Mouse (Mus musculus) lung, postnatal 0 days (tissue): ENCODE data around the gene Ddx17. TPM values are rescaled to one million over a fixed set of nuclear protein-coding genes. Genes with fewer than 3 reads are reported as not detected.

ENCODE experiments used
- ATAC-seq: fragments of 200-750 bp; cut with Nextera tagmentation; 2 replicates; pipeline ENCODE4 v1.8.0; 2017; ENCODE audit warnings: moderate library complexity
- DNase-seq: peaks from one replicate; pipeline ENCODE4 v3.0.0-alpha.2; 2016; ENCODE audit warnings: low spot score
- H3K27ac ChIP-seq: fragments of 300-500 bp; sonication (generic); 2 replicates; pipeline ENCODE4 v1.5.1; 2014; ENCODE audit warnings: antibody characterized with exemption, mild to moderate bottlenecking, low read length, mixed read lengths
- H3K27me3 ChIP-seq: fragments of 300-500 bp; sonication (generic); replicated peaks from 2 replicates; pipeline ENCODE4 v1.6.1; 2014; ENCODE audit warnings: low read length, mixed read lengths; ENCODE audit not compliant: insufficient read depth
- H3K36me3 ChIP-seq: fragments of 300-500 bp; sonication (generic); 2 replicates; pipeline ENCODE4 v1.6.1; 2014; ENCODE audit warnings: low read length, mixed read lengths; ENCODE audit not compliant: insufficient read depth
- H3K4me1 ChIP-seq: fragments of 300-500 bp; sonication (generic); 2 replicates; pipeline ENCODE4 v1.6.1; 2014; ENCODE audit warnings: antibody characterized with exemption, low read depth, low read length, mixed read lengths; ENCODE audit not compliant: insufficient read depth
- H3K4me2 ChIP-seq: fragments of 300-500 bp; sonication (generic); replicated peaks from 2 replicates; pipeline ENCODE4 v1.6.1; 2014; ENCODE audit warnings: low read depth, mild to moderate bottlenecking, low read length, moderate library complexity, mixed read lengths
- H3K4me3 ChIP-seq: fragments of 300-500 bp; sonication (generic); 2 replicates; pipeline ENCODE4 v1.5.1; 2014; ENCODE audit warnings: low read depth, low read length
- H3K9ac ChIP-seq: fragments of 300-500 bp; sonication (generic); replicated peaks from 2 replicates; pipeline ENCODE4 v1.6.1; 2014; ENCODE audit warnings: low read depth, mild to moderate bottlenecking
- H3K9me3 ChIP-seq: fragments of 300-500 bp; sonication (generic); 2 replicates; pipeline ENCODE4 v1.6.1; 2016; ENCODE audit warnings: low read length, mixed read lengths
- CTCF ChIP-seq: IDR thresholded peaks from 2 replicates; pipeline ENCODE4 v1.5.1; 2016; ENCODE audit warnings: antibody characterized with exemption, mild to moderate bottlenecking
- EP300 ChIP-seq: IDR thresholded peaks from 2 replicates; pipeline ENCODE4 v1.6.1; 2016; ENCODE audit warnings: antibody characterized with exemption, mild to moderate bottlenecking, control low read depth
- WGBS: fragments of 180-500 bp; shearing (Covaris S2); extraction: QIAGEN DNeasy Blood & Tissue Kit; methylation state at CpG from one replicate; pipeline ENCODE4 v1.1.7; 2014; 5-methylcytosine and 5-hydroxymethylcytosine counted together
- polyA plus RNA-seq: library from polyadenylated mRNA; unstranded; fragments of >200 nt; fragmentation: Nextera tagmentation; extraction: Ambion mirVana; gene quantifications from 2 replicates; pipeline ENCODE4 v1.2.1, GENCODE M21; 2015

Ddx17 gene
- 28.3 and 39.6 TPM in 2 replicates for polyA plus RNA-seq

GRCm38 (mm10) chr15:79546410-79547288 lies at the start of gene Ddx17:
Gene Ddx17, minus strand, starts transcription at chr15:79546741.
- H3K27me3 ChIP-seq = no peaks in the 10 kb centered on the region
- no peaks in the 10 kb centered on the region for H3K9me3 ChIP-seq
- H3K4me2 ChIP-seq = peak within 1 kb of the TSS; percentile 64
- ATAC-seq = peak; percentile 97
- peak within 1 kb of the TSS; percentile 99 for H3K4me3 ChIP-seq
- 3% methylated on average over 84 of the region's 84 CpGs for WGBS
- peaks cover 10% of the 10 kb centered on the region for H3K36me3 ChIP-seq
- peak within 1 kb of the TSS; percentile 100 for H3K9ac ChIP-seq
- TF ChIP-seq EP300 (peak; percentile 89; the same call in 1 of the 2 replicates), CTCF (no peak)
- DNase-seq = peak; percentile 97
- peaks cover 15% of the 10 kb centered on the region for H3K4me1 ChIP-seq
- H3K27ac ChIP-seq = peak within 1 kb of the TSS; percentile 100

DNA sequence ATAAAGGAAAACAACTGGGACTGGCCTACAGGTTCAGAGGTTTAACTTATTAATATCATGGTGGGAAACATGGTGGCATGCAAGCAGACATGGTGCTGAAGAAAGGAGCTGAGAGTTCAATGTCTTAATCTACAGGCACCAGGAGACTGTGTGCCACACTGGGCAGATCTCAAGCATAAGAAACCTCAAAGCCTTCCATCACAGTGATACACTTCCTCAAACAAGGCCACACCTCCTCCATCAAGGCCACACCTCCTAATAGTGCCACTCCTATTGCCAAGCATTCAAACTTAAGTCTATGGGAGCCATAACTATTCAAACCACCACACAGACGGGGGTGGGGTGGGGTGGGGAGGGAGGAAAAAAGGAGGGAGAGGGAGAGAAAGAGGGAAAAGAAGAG lies 35.0 kb upstream of the Ddx17 start:
- H3K4me1 ChIP-seq = no peaks in the 10 kb centered on the region
- H3K36me3 ChIP-seq = no peaks in the 10 kb centered on the region

DNA sequence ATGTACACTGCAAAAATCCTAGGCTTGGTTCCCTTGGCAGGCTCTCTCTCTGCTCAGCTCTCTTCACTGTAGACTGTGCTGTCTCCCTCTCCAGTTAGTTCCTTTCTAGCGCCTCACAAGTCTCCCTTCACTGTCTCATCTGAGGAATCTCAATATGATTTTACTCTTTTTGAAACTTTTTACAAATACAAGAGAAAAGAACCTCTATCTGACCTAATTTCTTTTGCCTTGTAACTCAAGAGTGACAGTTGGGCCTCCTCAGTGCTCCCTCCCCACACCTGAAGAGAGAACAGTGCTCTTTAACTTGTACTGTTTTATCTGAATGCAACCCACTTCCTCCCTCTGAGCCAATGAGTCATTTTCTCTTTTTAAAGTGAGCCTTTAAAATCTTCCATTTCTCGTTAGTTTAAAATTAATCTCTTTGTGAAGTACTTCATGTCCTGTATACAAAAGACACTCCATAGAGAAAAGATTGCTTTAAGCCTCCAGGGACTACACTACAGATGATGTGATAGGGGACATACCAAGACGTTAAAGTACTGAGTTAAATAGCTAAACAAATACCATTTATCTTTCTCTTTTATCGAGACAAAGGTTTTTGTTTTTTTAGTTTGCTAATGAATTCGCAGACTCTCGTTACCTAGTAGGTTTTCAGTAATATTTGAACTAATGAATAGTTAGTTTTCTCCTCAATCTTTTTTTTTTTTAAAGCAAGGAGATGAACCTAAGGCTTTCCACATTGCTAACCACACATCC lies 31.3 kb upstream of the Ddx17 start:
- Histone ChIP-seq H3K36me3 (no peaks in the 10 kb centered on the region), H3K4me3 (no peak overlapping the region), H3K4me1 (no peaks in the 10 kb centered on the region), H3K9ac (no peak overlapping the region), H3K27ac (no peak overlapping the region), H3K9me3 (no peaks in the 10 kb centered on the region), H3K4me2 (no peak overlapping the region), H3K27me3 (no peaks in the 10 kb centered on the region)
- TF ChIP-seq EP300 (no peak), CTCF (no peak)
- DNase-seq = no peak
- no peak for ATAC-seq
- 43% methylated on average over 6 of the region's 6 CpGs for WGBS

More for the DNA sequence above, 35.0 kb upstream of the Ddx17 start:
- WGBS = 50% methylated on average over 1 of the region's 1 CpGs
- no peak for TF ChIP-seq EP300
- no peak for TF ChIP-seq CTCF
- DNase-seq (no peak), ATAC-seq (no peak)
- Histone ChIP-seq H3K4me2 (no peak overlapping the region), H3K9ac (no peak overlapping the region), H3K27me3 (no peaks in the 10 kb centered on the region), H3K4me3 (no peak overlapping the region), H3K27ac (no peak overlapping the region), H3K9me3 (no peaks in the 10 kb centered on the region)

DNA sequence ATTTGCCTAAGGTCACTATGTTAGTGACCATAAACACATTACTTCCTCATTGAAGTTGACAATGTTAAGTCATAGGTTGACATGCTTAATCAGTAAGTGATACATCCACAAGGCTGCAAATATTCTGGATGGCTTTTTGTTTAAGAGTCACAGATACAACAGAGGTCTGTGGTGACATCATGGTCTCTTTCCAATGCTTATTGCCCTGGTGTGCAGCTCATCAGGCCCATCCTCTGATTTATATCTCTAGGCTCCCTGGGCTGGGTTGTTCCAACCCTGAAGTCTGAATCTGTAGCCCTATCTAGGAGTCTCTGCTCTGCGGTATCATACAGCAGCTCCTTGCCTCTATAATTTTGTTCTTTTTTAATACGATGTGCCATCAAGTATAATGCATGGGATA lies 30.4 kb upstream of the Ddx17 start:
- DNase-seq (no peak), ATAC-seq (no peak)
- no peaks in the 10 kb centered on the region for H3K4me1 ChIP-seq
- H3K27ac ChIP-seq = no peak overlapping the region
- TF ChIP-seq EP300 (no peak), CTCF (no peak)
- WGBS = 88% methylated on average over 2 of the region's 2 CpGs
- H3K9me3 ChIP-seq = no peaks in the 10 kb centered on the region
- no peak overlapping the region for H3K4me3 ChIP-seq
- no peaks in the 10 kb centered on the region for H3K27me3 ChIP-seq
- H3K36me3 ChIP-seq = no peaks in the 10 kb centered on the region
- H3K4me2 ChIP-seq = no peak overlapping the region
- H3K9ac ChIP-seq = no peak overlapping the region

DNA sequence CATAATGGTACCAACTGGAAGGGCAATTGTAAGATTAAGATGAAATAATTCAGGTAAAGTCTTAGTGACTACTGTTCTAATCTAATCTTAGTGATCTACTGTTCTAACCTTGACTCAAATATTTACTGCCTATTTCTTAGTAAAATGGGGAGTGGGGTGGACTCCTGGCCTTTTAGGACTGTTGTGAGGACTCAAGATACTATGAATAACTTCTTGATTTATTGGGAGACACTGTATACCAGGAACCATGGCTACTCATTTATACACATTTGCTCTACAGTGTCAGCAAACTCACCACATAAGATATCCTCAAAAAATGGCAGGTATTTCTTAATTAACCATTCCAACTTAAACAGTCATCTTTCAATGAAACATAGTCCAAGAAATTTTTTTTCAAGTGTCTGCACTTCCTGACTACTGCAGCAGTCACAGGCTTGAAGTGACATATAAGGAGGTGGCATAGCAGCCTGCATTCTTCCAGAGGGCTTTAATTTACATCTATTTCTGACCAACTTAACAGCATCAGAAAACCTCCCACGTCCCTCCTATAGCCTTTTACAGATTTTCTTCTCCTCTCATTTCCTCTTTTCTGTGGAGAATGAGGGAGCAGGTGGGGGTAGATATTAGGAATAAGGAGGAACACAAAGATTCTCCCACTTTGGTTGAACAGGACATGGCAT lies 29.1 kb upstream of the Ddx17 start:
- Histone ChIP-seq H3K4me2 (no peak overlapping the region), H3K4me1 (no peaks in the 10 kb centered on the region), H3K36me3 (no peaks in the 10 kb centered on the region), H3K9ac (no peak overlapping the region), H3K27ac (no peak overlapping the region), H3K4me3 (no peak overlapping the region), H3K9me3 (no peaks in the 10 kb centered on the region), H3K27me3 (no peaks in the 10 kb centered on the region)
- TF ChIP-seq CTCF = no peak
- TF ChIP-seq EP300 = no peak
- DNase-seq = no peak
- ATAC-seq = no peak
- 40% methylated on average over 1 of the region's 1 CpGs for WGBS

- no peak overlapping the region for H3K9ac ChIP-seq
- no peak overlapping the region for H3K27ac ChIP-seq
- 63% methylated on average over 9 of the region's 9 CpGs for WGBS
- no peak overlapping the region for H3K4me2 ChIP-seq
- no peaks in the 10 kb centered on the region for H3K36me3 ChIP-seq
- H3K9me3 ChIP-seq = no peaks in the 10 kb centered on the region
- DNase-seq = no peak
- no peak for ATAC-seq
- TF ChIP-seq CTCF = no peak
- no peaks in the 10 kb centered on the region for H3K4me1 ChIP-seq
- H3K27me3 ChIP-seq = no peaks in the 10 kb centered on the region
- no peak overlapping the region for H3K4me3 ChIP-seq
Measured at GRCm38 (mm10) chr15:79562417-79562816, 15.9 kb upstream of the Ddx17 start.
